In the genomic region with DNA sequence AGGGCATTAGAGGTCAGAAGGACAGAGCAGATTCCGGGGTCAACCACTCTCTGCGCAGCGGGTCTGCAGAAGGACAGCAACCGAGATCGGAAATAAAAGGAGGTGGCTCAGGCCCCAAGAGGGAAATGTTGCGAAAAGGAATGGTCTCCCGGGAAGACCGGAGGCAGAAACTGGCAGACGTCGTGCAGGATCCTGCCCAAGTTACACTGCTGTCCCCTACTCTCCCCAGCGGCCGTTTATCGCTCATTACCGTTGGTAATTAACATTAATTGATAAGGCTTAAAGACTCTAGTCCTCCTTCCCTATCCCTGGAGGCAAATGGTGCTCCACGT, we compare ENCODE assay signal across 8 mouse cellular contexts. TPM values are rescaled to one million over a fixed set of nuclear protein-coding genes. Genes with fewer than 3 reads are reported as not detected.
DNase-seq lines count a peak whose midpoint lies in the region; ATAC-seq lines count a peak whose summit lies in the region.

No protein-coding gene starts in this region.

- 0 out of 2 replicates have a peak, but pooled peaks have one; percentile 12 for ATAC-seq in forebrain, embryonic 12.5 days (ENCODE audit: low FRiP score)
- ATAC-seq in liver, embryonic 15.5 days (ENCODE audit: insufficient read depth) = peak; percentile 30

- H3K9ac ChIP-seq in forebrain, embryonic 12.5 days = peak overlapping the region; percentile 77
- H3K9ac ChIP-seq in liver, embryonic 15.5 days = peak overlapping the region; percentile 70

- H3K4me2 ChIP-seq in forebrain, embryonic 12.5 days = peak overlapping the region; percentile 75
- H3K4me2 ChIP-seq in liver, embryonic 15.5 days = peak overlapping the region; percentile 95

- H3K36me3 ChIP-seq in forebrain, embryonic 12.5 days (replicated peaks) = peaks cover 27% of the 10 kb centered on the region
- H3K36me3 ChIP-seq in liver, embryonic 15.5 days (replicated peaks) = peaks cover 30% of the 10 kb centered on the region

- under 1% methylated on average over 15 of the region's 15 CpGs for WGBS in forebrain, embryonic 12.5 days
- 0% methylated on average over 15 of the region's 15 CpGs for WGBS in liver, embryonic 15.5 days (ENCODE audit: insufficient replicate concordance)

- H3K9me3 ChIP-seq in forebrain, embryonic 12.5 days = no peaks in the 10 kb centered on the region
- no peaks in the 10 kb centered on the region for H3K9me3 ChIP-seq in liver, embryonic 15.5 days (replicated peaks)

- intact Hi-C loops in left cerebral cortex, postnatal 14 days (cut with DNase I) = loop anchor here (1.0 kb wide), 1 partner anchor 10 kb away; a partner anchor contains a TSS

- H3K4me3 ChIP-seq in forebrain, embryonic 12.5 days (replicated peaks) = peak overlapping the region; percentile 72
- peak overlapping the region; percentile 79 for H3K4me3 ChIP-seq in liver, embryonic 15.5 days (replicated peaks)

- peak overlapping the region; percentile 57 for H3K27ac ChIP-seq in forebrain, embryonic 12.5 days
- H3K27ac ChIP-seq in liver, embryonic 15.5 days (replicated peaks) = peak overlapping the region; percentile 80

- peak; percentile 23 for DNase-seq in adrenal gland, adult 8-10 months
- no peak for DNase-seq in adrenal gland, postnatal 4 days (ENCODE audit: low spot score in 2 of 2)
- peak; percentile 18 to 27 for DNase-seq in left cerebral cortex, postnatal 14 days (ENCODE audit: low spot score in 2 of 2)
- DNase-seq in left cerebral cortex, adult 18-20 months (ENCODE audit: low spot score in 2 of 2) = no peak
- peak; percentile 49 for DNase-seq in testis, postnatal 10 days (ENCODE audit: low spot score)
- DNase-seq in cerebellum, adult 8-10 months = no peak

- peaks cover 13% of the 10 kb centered on the region for H3K4me1 ChIP-seq in forebrain, embryonic 12.5 days
- peaks cover 42% of the 10 kb centered on the region for H3K4me1 ChIP-seq in liver, embryonic 15.5 days (replicated peaks)

- H3K27me3 ChIP-seq in forebrain, embryonic 12.5 days = no peaks in the 10 kb centered on the region; the same call in 1 of the 2 replicates
- H3K27me3 ChIP-seq in liver, embryonic 15.5 days = no peaks in the 10 kb centered on the region

RNA-seq across cellular contexts. Expression of a gene that starts 0.3 kb away (rescaled TPM):
- 100 to 1,000 TPM; 227 to 500 (median 292) TPM for total RNA-seq in adrenal gland, adult 8-10 months (2022)
- 100 to 1,000 TPM; 332 to 356 TPM for total RNA-seq in adrenal gland, postnatal 4 days (2021)
- total RNA-seq in left cerebral cortex, postnatal 14 days (2021) = 100 to 1,000 TPM; 590 to 620 TPM
- total RNA-seq in left cerebral cortex, adult 18-20 months (2021) = 100 to 1,000 TPM; 349 to 365 TPM
- polyA plus RNA-seq in forebrain, embryonic 12.5 days (2016; fragmentation: Nextera tagmentation; extraction: Ambion mirVana) = 379 and 385 TPM in 2 replicates
- polyA plus RNA-seq in liver, embryonic 15.5 days (2015; fragmentation: Nextera tagmentation; extraction: Ambion mirVana) = 466 and 500 TPM in 2 replicates

RNA-seq across cellular contexts. Expression of a gene that starts 10.0 kb away (rescaled TPM):
- total RNA-seq in adrenal gland, adult 8-10 months (2022) = 10 to 100 TPM; 53.9 to 60.0 (median 57.0) TPM
- total RNA-seq in adrenal gland, postnatal 4 days (2021) = 10 to 100 TPM; 54.9 to 57.8 TPM
- 10 to 100 TPM; 54.0 to 56.1 TPM for total RNA-seq in left cerebral cortex, postnatal 14 days (2021)
- total RNA-seq in left cerebral cortex, adult 18-20 months (2021) = 10 to 100 TPM; 61.9 to 63.1 TPM
- 30.4 and 33.8 TPM in 2 replicates for polyA plus RNA-seq in forebrain, embryonic 12.5 days (2016; fragmentation: Nextera tagmentation; extraction: Ambion mirVana)
- polyA plus RNA-seq in liver, embryonic 15.5 days (2015; fragmentation: Nextera tagmentation; extraction: Ambion mirVana) = 14.4 and 16.5 TPM in 2 replicates

RNA-seq across cellular contexts. Expression of a gene that starts 36.6 kb away (rescaled TPM):
- not detected for total RNA-seq in adrenal gland, adult 8-10 months (2022)
- total RNA-seq in adrenal gland, postnatal 4 days (2021) = not detected
- not detected for total RNA-seq in left cerebral cortex, postnatal 14 days (2021)
- total RNA-seq in left cerebral cortex, adult 18-20 months (2021) = not detected
- polyA plus RNA-seq in forebrain, embryonic 12.5 days (2016; fragmentation: Nextera tagmentation; extraction: Ambion mirVana) = not detected in 2 replicates
- polyA plus RNA-seq in liver, embryonic 15.5 days (2015; fragmentation: Nextera tagmentation; extraction: Ambion mirVana) = not detected in 2 replicates

RNA-seq across cellular contexts. Expression of a gene that starts 40.5 kb away (rescaled TPM):
- total RNA-seq in adrenal gland, adult 8-10 months (2022) = 10 to 100 TPM; 77.6 to 95.6 (median 86.3) TPM
- 10 to 100 TPM; 74.3 to 78.8 TPM for total RNA-seq in adrenal gland, postnatal 4 days (2021)
- total RNA-seq in left cerebral cortex, postnatal 14 days (2021) = 10 to 100 TPM; 87.6 to 90.0 TPM
- 100 to 1,000 TPM; 104 to 106 TPM for total RNA-seq in left cerebral cortex, adult 18-20 months (2021)
- 107 and 109 TPM in 2 replicates for polyA plus RNA-seq in forebrain, embryonic 12.5 days (2016; fragmentation: Nextera tagmentation; extraction: Ambion mirVana)
- 61.1 and 64.2 TPM in 2 replicates for polyA plus RNA-seq in liver, embryonic 15.5 days (2015; fragmentation: Nextera tagmentation; extraction: Ambion mirVana)

RNA-seq across cellular contexts. Expression of a gene that starts 50.8 kb away (rescaled TPM):
- total RNA-seq in adrenal gland, adult 8-10 months (2022) = not detected
- total RNA-seq in adrenal gland, postnatal 4 days (2021) = not detected
- not detected for total RNA-seq in left cerebral cortex, postnatal 14 days (2021)
- total RNA-seq in left cerebral cortex, adult 18-20 months (2021) = not detected
- polyA plus RNA-seq in forebrain, embryonic 12.5 days (2016; fragmentation: Nextera tagmentation; extraction: Ambion mirVana) = not detected in 2 replicates
- polyA plus RNA-seq in liver, embryonic 15.5 days (2015; fragmentation: Nextera tagmentation; extraction: Ambion mirVana) = not detected in 2 replicates

Comparison
In these comparisons a context has a peak if more than half of its experiments do, and no peak if none do; other contexts are left out.
1. DNase-seq: peak in adrenal gland, adult 8-10 months (single experiment), left cerebral cortex, postnatal 14 days (2 of 2) and testis, postnatal 10 days (single experiment); none in adrenal gland, postnatal 4 days (0 of 2), left cerebral cortex, adult 18-20 months (0 of 2) and cerebellum, adult 8-10 months (single experiment).